Mouse (Mus musculus) spleen, postnatal 4 days (tissue): ENCODE measurements around the gene Tmem206.

Experiments
- DNase-seq, 2 experiments: peaks; one replicate each; pipeline ENCODE4 v3.0.0; 2022; ENCODE audit warnings: low spot score in 2 of 2

The Tmem206 gene

GRCm38 (mm10) chr1:191307766-191308455, 17.8 kb upstream of the Tmem206 start:
- DNase-seq: no peak

GRCm38 (mm10) chr1:191311296-191311898, 14.3 kb upstream of the Tmem206 start:
- no peak for DNase-seq

GRCm38 (mm10) chr1:191312513-191312941, 13.2 kb upstream of the Tmem206 start:
- peak; percentile 80 to 93 for DNase-seq

GRCm38 (mm10) chr1:191313158-191313557, 12.6 kb upstream of the Tmem206 start:
- no peak for DNase-seq

- DNase-seq: no peak
These were observed 11.8 kb upstream of the Tmem206 start for GRCm38 (mm10) chr1:191313926-191314325.

GRCm38 (mm10) chr1:191316818-191317217, 8.9 kb upstream of the Tmem206 start:
- no peak for DNase-seq

- DNase-seq: peak; percentile 88 to 93
These were observed 8.0 kb upstream of the Tmem206 start, which contains the start of gene Nenf for GRCm38 (mm10) chr1:191317591-191318196. Gene Nenf (minus strand): TSS chr1:191318194.

GRCm38 (mm10) chr1:191318686-191319085, 7.0 kb upstream of the Tmem206 start:
- DNase-seq: no peak

- DNase-seq: no peak
These were observed 2.3 kb upstream of the Tmem206 start for GRCm38 (mm10) chr1:191323381-191323780.

- DNase-seq: no peak
These were observed 750 bp upstream of the Tmem206 start for GRCm38 (mm10) chr1:191324733-191325590.

- peak; percentile 65 to 88 for DNase-seq
These were observed 646 bp downstream of the Tmem206 start for GRCm38 (mm10) chr1:191326233-191326882.

GRCm38 (mm10) chr1:191327258-191327657, 1.5 kb downstream of the Tmem206 start:
- DNase-seq: no peak

- no peak for DNase-seq
These were observed 2.3 kb downstream of the Tmem206 start for GRCm38 (mm10) chr1:191328019-191328441.

- no peak for DNase-seq
These were observed 4.6 kb downstream of the Tmem206 start for GRCm38 (mm10) chr1:191330356-191330755.

- no peak for DNase-seq
These were observed 8.8 kb downstream of the Tmem206 start for GRCm38 (mm10) chr1:191334500-191334899.

GRCm38 (mm10) chr1:191339876-191340275, 14.2 kb downstream of the Tmem206 start:
- DNase-seq: no peak

GRCm38 (mm10) chr1:191340530-191340929, 14.8 kb downstream of the Tmem206 start:
- DNase-seq: no peak

- no peak for DNase-seq
These were observed 21.9 kb downstream of the Tmem206 start for GRCm38 (mm10) chr1:191347602-191348001.

- DNase-seq: no peak
These were observed 22.9 kb downstream of the Tmem206 start for GRCm38 (mm10) chr1:191348592-191348991.

- no peak for DNase-seq
These were observed 23.3 kb downstream of the Tmem206 start for GRCm38 (mm10) chr1:191348996-191349395.

GRCm38 (mm10) chr1:191349486-191350037, 23.9 kb downstream of the Tmem206 start:
- no peak for DNase-seq
